Mouse (Mus musculus) embryonic facial prominence, embryonic 11.5 days (tissue): Measurements from ENCODE around the gene Gpr55. TPM values are rescaled to one million over a fixed set of nuclear protein-coding genes. Genes with fewer than 3 reads are reported as not detected.

ENCODE experiments used
- ATAC-seq: fragments of 200-750 bp; cut with Nextera tagmentation; replicated peaks from 2 replicates; pipeline ENCODE4 v1.8.0; 2017; ENCODE audit warnings: low read depth; ENCODE audit not compliant: insufficient number of reproducible peaks, low FRiP score, low TSS enrichment
- DNase-seq: peaks from one replicate; pipeline ENCODE4 v3.0.0-alpha.2; 2015; ENCODE audit warnings: low spot score
- H3K27ac ChIP-seq: fragments of 300-500 bp; sonication (generic); replicated peaks from 2 replicates; pipeline ENCODE4 v1.5.1; 2014; ENCODE audit warnings: mild to moderate bottlenecking, low read depth, low read length, control low read depth
- H3K27me3 ChIP-seq: fragments of 300-500 bp; sonication (generic); 2 replicates; pipeline ENCODE4 v1.6.1; 2014; ENCODE audit warnings: mild to moderate bottlenecking, low read length, moderate library complexity, mixed read lengths; ENCODE audit not compliant: control insufficient read depth, insufficient read depth
- H3K36me3 ChIP-seq: fragments of 300-500 bp; sonication (generic); replicated peaks from 2 replicates; pipeline ENCODE4 v1.6.1; 2014; ENCODE audit warnings: low read depth, mild to moderate bottlenecking, low read length, moderate library complexity, mixed read lengths; ENCODE audit not compliant: control insufficient read depth, insufficient read depth
- H3K4me1 ChIP-seq: fragments of 300-500 bp; sonication (generic); 2 replicates; pipeline ENCODE4 v1.6.1; 2014; ENCODE audit warnings: low read length, mixed read lengths; ENCODE audit not compliant: control insufficient read depth, insufficient read depth
- H3K4me2 ChIP-seq: fragments of 300-500 bp; sonication (generic); 2 replicates; pipeline ENCODE4 v1.6.1; 2014; ENCODE audit warnings: low read depth, mild to moderate bottlenecking, control low read depth, low read length, moderate library complexity
- H3K4me3 ChIP-seq: fragments of 300-500 bp; sonication (generic); 2 replicates; pipeline ENCODE4 v1.5.1; 2014; ENCODE audit warnings: low read depth, low read length, control low read depth
- H3K9ac ChIP-seq: fragments of 300-500 bp; sonication (generic); replicated peaks from 2 replicates; pipeline ENCODE4 v1.6.1; 2014; ENCODE audit warnings: mild to moderate bottlenecking, control low read depth, low read length
- H3K9me3 ChIP-seq: fragments of 300-500 bp; sonication (generic); replicated peaks from 2 replicates; pipeline ENCODE4 v1.6.1; 2016; ENCODE audit warnings: mild to moderate bottlenecking, low read length, inconsistent platforms, mixed read lengths; ENCODE audit not compliant: control insufficient read depth
- WGBS: fragments of 180-500 bp; shearing (Covaris S2); extraction: QIAGEN DNeasy Blood & Tissue Kit; methylation state at CpG from one replicate; pipeline ENCODE4 v1.1.7; 2014; 5-methylcytosine and 5-hydroxymethylcytosine counted together
- polyA plus RNA-seq: library from polyadenylated mRNA; unstranded; fragments of >200 nt; fragmentation: Nextera tagmentation; extraction: Ambion mirVana; gene quantifications from 2 replicates; pipeline ENCODE4 v1.2.1, GENCODE M21; 2014

Gpr55 gene
- polyA plus RNA-seq, 1 experiment from 2014 or later = not detected

- Histone ChIP-seq H3K9ac (no peak overlapping the region), H3K27me3 (no peaks in the 10 kb centered on the region), H3K36me3 (no peaks in the 10 kb centered on the region), H3K9me3 (no peaks in the 10 kb centered on the region), H3K4me1 (no peaks in the 10 kb centered on the region), H3K4me2 (no peak overlapping the region), H3K27ac (no peak overlapping the region), H3K4me3 (no peak overlapping the region)
- no peak for DNase-seq
- no peak for ATAC-seq
- 91% methylated on average over 3 of the region's 3 CpGs for WGBS
These were observed 10.3 kb upstream of the Gpr55 start for GRCm38 (mm10) chr1:85971070-85971469.

GRCm38 (mm10) chr1:85969519-85969918 is 8.7 kb upstream of the Gpr55 start:
- H3K27ac ChIP-seq = no peak overlapping the region
- 71% methylated on average over 1 of the region's 1 CpGs for WGBS
- no peak for ATAC-seq
- no peaks in the 10 kb centered on the region for H3K9me3 ChIP-seq
- no peaks in the 10 kb centered on the region for H3K36me3 ChIP-seq
- DNase-seq = no peak
- H3K4me1 ChIP-seq = no peaks in the 10 kb centered on the region
- no peak overlapping the region for H3K4me2 ChIP-seq
- H3K4me3 ChIP-seq = no peak overlapping the region
- H3K9ac ChIP-seq = no peak overlapping the region
- no peaks in the 10 kb centered on the region for H3K27me3 ChIP-seq

- no peak overlapping the region for H3K4me2 ChIP-seq
- H3K9me3 ChIP-seq = no peaks in the 10 kb centered on the region
- no peak overlapping the region for H3K9ac ChIP-seq
- no peak for DNase-seq
- H3K4me1 ChIP-seq = no peaks in the 10 kb centered on the region
- no peak overlapping the region for H3K4me3 ChIP-seq
- 85% methylated on average over 1 of the region's 1 CpGs for WGBS
- no peaks in the 10 kb centered on the region for H3K36me3 ChIP-seq
- ATAC-seq = 0 out of 2 replicates have a peak, but pooled peaks have one; percentile 14
- no peak overlapping the region for H3K27ac ChIP-seq
- H3K27me3 ChIP-seq = no peaks in the 10 kb centered on the region
These were observed 8.3 kb upstream of the Gpr55 start for GRCm38 (mm10) chr1:85969081-85969480.

- DNase-seq = no peak
- Histone ChIP-seq H3K36me3 (no peaks in the 10 kb centered on the region), H3K9me3 (no peaks in the 10 kb centered on the region), H3K27ac (no peak overlapping the region), H3K4me2 (no peak overlapping the region), H3K4me3 (no peak overlapping the region), H3K9ac (no peak overlapping the region), H3K4me1 (no peaks in the 10 kb centered on the region), H3K27me3 (no peaks in the 10 kb centered on the region)
- 55% methylated on average over 3 of the region's 3 CpGs for WGBS
- no peak for ATAC-seq
These were observed 5.0 kb upstream of the Gpr55 start for GRCm38 (mm10) chr1:85965856-85966255.

- ATAC-seq (no peak), DNase-seq (no peak)
- Histone ChIP-seq H3K36me3 (no peaks in the 10 kb centered on the region), H3K9ac (no peak overlapping the region), H3K9me3 (no peaks in the 10 kb centered on the region), H3K4me1 (no peaks in the 10 kb centered on the region), H3K4me3 (no peak overlapping the region), H3K27me3 (no peaks in the 10 kb centered on the region), H3K4me2 (no peak overlapping the region), H3K27ac (no peak overlapping the region)
- WGBS = 75% methylated on average over 3 of the region's 3 CpGs
These were observed 1.3 kb upstream of the Gpr55 start for GRCm38 (mm10) chr1:85962081-85962480.

GRCm38 (mm10) chr1:85959889-85960276 is 924 bp downstream of the Gpr55 start:
- no peak for DNase-seq

GRCm38 (mm10) chr1:85959129-85959888 is 1.5 kb downstream of the Gpr55 start:
- ATAC-seq (no peak), DNase-seq (no peak)
- Histone ChIP-seq H3K4me3 (no peak overlapping the region), H3K27ac (no peak overlapping the region), H3K4me1 (no peaks in the 10 kb centered on the region), H3K9ac (no peak overlapping the region), H3K9me3 (no peaks in the 10 kb centered on the region), H3K27me3 (no peaks in the 10 kb centered on the region), H3K36me3 (no peaks in the 10 kb centered on the region), H3K4me2 (no peak overlapping the region)
- 62% methylated on average over 6 of the region's 6 CpGs for WGBS

More at GRCm38 (mm10) chr1:85959889-85960276, 924 bp downstream of the Gpr55 start:
- Histone ChIP-seq H3K36me3 (no peaks in the 10 kb centered on the region), H3K9ac (no peak overlapping the region), H3K9me3 (no peaks in the 10 kb centered on the region), H3K4me1 (no peaks in the 10 kb centered on the region), H3K4me3 (no peak overlapping the region), H3K27me3 (no peaks in the 10 kb centered on the region), H3K27ac (no peak overlapping the region), H3K4me2 (no peak overlapping the region)
- WGBS = 61% methylated on average over 2 of the region's 2 CpGs
- no peak for ATAC-seq

GRCm38 (mm10) chr1:85957942-85958619 is 2.7 kb downstream of the Gpr55 start:
- DNase-seq (no peak), ATAC-seq (no peak; the same call in none of the 2 replicates)
- H3K4me1 ChIP-seq = no peaks in the 10 kb centered on the region
- no peaks in the 10 kb centered on the region for H3K9me3 ChIP-seq
- H3K4me2 ChIP-seq = no peak overlapping the region
- 49% methylated on average over 9 of the region's 9 CpGs for WGBS
- H3K4me3 ChIP-seq = no peak overlapping the region
- H3K36me3 ChIP-seq = no peaks in the 10 kb centered on the region
- H3K27ac ChIP-seq = no peak overlapping the region
- no peaks in the 10 kb centered on the region for H3K27me3 ChIP-seq
- H3K9ac ChIP-seq = no peak overlapping the region
